Mouse (Mus musculus) heart, embryonic 12.5 days (tissue): ENCODE data around the gene Prkcg. TPM values are rescaled to one million over a fixed set of nuclear protein-coding genes. Genes with fewer than 3 reads are reported as not detected.

ENCODE experiments used
- ATAC-seq: fragments of 200-750 bp; cut with Nextera tagmentation; 2 replicates; pipeline ENCODE4 v1.8.0; 2017; ENCODE audit warnings: moderate TSS enrichment, moderate library complexity; ENCODE audit not compliant: insufficient number of reproducible peaks, low FRiP score
- H3K27ac ChIP-seq: fragments of 300-500 bp; sonication (generic); 2 replicates; pipeline ENCODE4 v1.5.1; 2016; ENCODE audit warnings: mild to moderate bottlenecking, moderate library complexity; ENCODE audit not compliant: poor library complexity, severe bottlenecking
- H3K27me3 ChIP-seq: fragments of 300-500 bp; sonication (generic); replicated peaks from 2 replicates; pipeline ENCODE4 v1.6.1; 2016; ENCODE audit warnings: mild to moderate bottlenecking, moderate library complexity
- H3K36me3 ChIP-seq: fragments of 300-500 bp; sonication (generic); 2 replicates; pipeline ENCODE4 v1.6.1; 2016; ENCODE audit warnings: mild to moderate bottlenecking, moderate library complexity
- H3K4me1 ChIP-seq: fragments of 300-500 bp; sonication (generic); replicated peaks from 2 replicates; pipeline ENCODE4 v1.6.1; 2016; ENCODE audit warnings: mild to moderate bottlenecking
- H3K4me2 ChIP-seq: fragments of 300-500 bp; sonication (generic); 2 replicates; pipeline ENCODE4 v1.6.1; 2016; ENCODE audit warnings: mild to moderate bottlenecking, moderate library complexity
- H3K4me3 ChIP-seq: fragments of 300-500 bp; sonication (generic); 2 replicates; pipeline ENCODE4 v1.5.1; 2016; ENCODE audit warnings: mild to moderate bottlenecking
- H3K9ac ChIP-seq: fragments of 300-500 bp; sonication (generic); 2 replicates; pipeline ENCODE4 v1.6.1; 2016; ENCODE audit warnings: mild to moderate bottlenecking, moderate library complexity
- H3K9me3 ChIP-seq: fragments of 300-500 bp; sonication (generic); replicated peaks from 2 replicates; pipeline ENCODE4 v1.6.1; 2016; ENCODE audit warnings: mild to moderate bottlenecking, moderate library complexity
- WGBS: fragments of 180-500 bp; shearing (Covaris S2); methylation state at CpG from one replicate; pipeline ENCODE4 v1.1.7; 2016; 5-methylcytosine and 5-hydroxymethylcytosine counted together
- polyA plus RNA-seq: library from polyadenylated mRNA; unstranded; fragments of >200 nt; fragmentation: Nextera tagmentation; extraction: Ambion mirVana; gene quantifications from 2 replicates; pipeline ENCODE4 v1.2.1, GENCODE M21; 2016

Gene Prkcg
- polyA plus RNA-seq, 1 experiment from 2014 or later = 0.19 TPM

GRCm38 (mm10) chr7:3301628-3302555 is 12.9 kb downstream of the Prkcg start:
- Histone ChIP-seq H3K4me1 (peaks cover 64% of the 10 kb centered on the region), H3K9ac (peak overlapping the region; percentile 68), H3K36me3 (peaks cover 30% of the 10 kb centered on the region), H3K27ac (peak overlapping the region; percentile 34; the same call in 1 of the 2 replicates), H3K27me3 (peaks cover 27% of the 10 kb centered on the region), H3K9me3 (no peaks in the 10 kb centered on the region), H3K4me2 (peak overlapping the region; percentile 74), H3K4me3 (peak overlapping the region; percentile 40)
- WGBS = 4% methylated on average over 33 of the region's 33 CpGs
- ATAC-seq = peak; percentile 35; the same call in 1 of the 2 replicates

- Histone ChIP-seq H3K36me3 (peaks cover 22% of the 10 kb centered on the region), H3K4me2 (peak overlapping the region; percentile 74), H3K9me3 (no peaks in the 10 kb centered on the region), H3K4me3 (peak overlapping the region; percentile 40), H3K9ac (peak overlapping the region; percentile 68), H3K27me3 (peaks cover 27% of the 10 kb centered on the region), H3K4me1 (peaks cover 56% of the 10 kb centered on the region), H3K27ac (peak overlapping the region; percentile 34; the same call in 1 of the 2 replicates)
- WGBS = 2% methylated on average over 16 of the region's 16 CpGs
- ATAC-seq = 0 out of 2 replicates have a peak, but pooled peaks have one; percentile 18
These were observed 13.7 kb downstream of the Prkcg start for GRCm38 (mm10) chr7:3302556-3303275.

- Histone ChIP-seq H3K4me1 (peaks cover 50% of the 10 kb centered on the region), H3K27ac (no peak overlapping the region), H3K9me3 (no peaks in the 10 kb centered on the region), H3K27me3 (peaks cover 27% of the 10 kb centered on the region), H3K4me2 (peak overlapping the region; percentile 74), H3K4me3 (peak overlapping the region; percentile 40), H3K36me3 (peaks cover 16% of the 10 kb centered on the region), H3K9ac (peak overlapping the region; percentile 42)
- under 1% methylated on average over 27 of the region's 29 CpGs for WGBS
- ATAC-seq = peak; percentile 59
These were observed 14.3 kb downstream of the Prkcg start for GRCm38 (mm10) chr7:3303276-3303781.

- peak overlapping the region; percentile 74 for H3K4me2 ChIP-seq
- 5% methylated on average over 12 of the region's 12 CpGs for WGBS
- H3K9me3 ChIP-seq = no peaks in the 10 kb centered on the region
- H3K4me1 ChIP-seq = peaks cover 46% of the 10 kb centered on the region
- H3K36me3 ChIP-seq = peaks cover 13% of the 10 kb centered on the region
- H3K9ac ChIP-seq = peak overlapping the region; percentile 42; the same call in 1 of the 2 replicates
- ATAC-seq = 0 out of 2 replicates have a peak, but pooled peaks have one; percentile 1
- peaks cover 29% of the 10 kb centered on the region for H3K27me3 ChIP-seq
- no peak overlapping the region for H3K27ac ChIP-seq
- H3K4me3 ChIP-seq = peak overlapping the region; percentile 40
These were observed 14.8 kb downstream of the Prkcg start for GRCm38 (mm10) chr7:3303789-3304188.

GRCm38 (mm10) chr7:3304298-3304697 is 15.3 kb downstream of the Prkcg start:
- Histone ChIP-seq H3K4me3 (no peak overlapping the region), H3K4me2 (no peak overlapping the region), H3K9ac (no peak overlapping the region), H3K27me3 (peaks cover 31% of the 10 kb centered on the region), H3K27ac (no peak overlapping the region), H3K36me3 (peaks cover 12% of the 10 kb centered on the region), H3K4me1 (peaks cover 42% of the 10 kb centered on the region), H3K9me3 (no peaks in the 10 kb centered on the region)
- WGBS = 6% methylated on average over 10 of the region's 10 CpGs
- no peak for ATAC-seq

GRCm38 (mm10) chr7:3306400-3306799 is 17.4 kb downstream of the Prkcg start:
- Histone ChIP-seq H3K4me1 (peaks cover 31% of the 10 kb centered on the region), H3K4me3 (no peak overlapping the region), H3K4me2 (no peak overlapping the region), H3K9me3 (peaks cover 5% of the 10 kb centered on the region), H3K27me3 (peaks cover 31% of the 10 kb centered on the region), H3K27ac (no peak overlapping the region), H3K36me3 (no peaks in the 10 kb centered on the region), H3K9ac (no peak overlapping the region)
- WGBS = 67% methylated on average over 3 of the region's 3 CpGs
- ATAC-seq = no peak

- Histone ChIP-seq H3K4me1 (peaks cover 11% of the 10 kb centered on the region), H3K4me3 (no peak overlapping the region), H3K36me3 (no peaks in the 10 kb centered on the region), H3K27ac (no peak overlapping the region), H3K9me3 (peaks cover 5% of the 10 kb centered on the region), H3K4me2 (no peak overlapping the region), H3K27me3 (peaks cover 31% of the 10 kb centered on the region), H3K9ac (no peak overlapping the region)
- ATAC-seq = no peak
- WGBS = 58% methylated on average over 4 of the region's 4 CpGs
These were observed 19.7 kb downstream of the Prkcg start for GRCm38 (mm10) chr7:3308646-3309045.

GRCm38 (mm10) chr7:3310233-3310632 is 21.3 kb downstream of the Prkcg start:
- H3K27me3 ChIP-seq = peaks cover 17% of the 10 kb centered on the region
- peaks cover 5% of the 10 kb centered on the region for H3K9me3 ChIP-seq
- no peak overlapping the region for H3K4me2 ChIP-seq
- no peak overlapping the region for H3K27ac ChIP-seq
- no peak overlapping the region for H3K4me3 ChIP-seq
- no peak for ATAC-seq
- no peaks in the 10 kb centered on the region for H3K36me3 ChIP-seq
- WGBS = 90% methylated on average over 7 of the region's 7 CpGs
- H3K9ac ChIP-seq = no peak overlapping the region
- H3K4me1 ChIP-seq = 0 out of 2 replicates have a peak, but pooled peaks cover 2% of the 10 kb centered on the region

GRCm38 (mm10) chr7:3313571-3313970 is 24.6 kb downstream of the Prkcg start:
- Histone ChIP-seq H3K27me3 (0 out of 2 replicates have a peak, but pooled peaks cover 8% of the 10 kb centered on the region), H3K4me3 (no peak overlapping the region), H3K36me3 (no peaks in the 10 kb centered on the region), H3K4me2 (no peak overlapping the region), H3K27ac (no peak overlapping the region), H3K9ac (no peak overlapping the region), H3K9me3 (peaks cover 5% of the 10 kb centered on the region), H3K4me1 (no peaks in the 10 kb centered on the region)
- ATAC-seq = no peak
- 73% methylated on average over 8 of the region's 8 CpGs for WGBS

GRCm38 (mm10) chr7:3314121-3314520 is 25.1 kb downstream of the Prkcg start:
- Histone ChIP-seq H3K27me3 (0 out of 2 replicates have a peak, but pooled peaks cover 4% of the 10 kb centered on the region), H3K4me3 (no peak overlapping the region), H3K27ac (no peak overlapping the region), H3K9ac (no peak overlapping the region), H3K4me1 (no peaks in the 10 kb centered on the region), H3K4me2 (no peak overlapping the region), H3K36me3 (no peaks in the 10 kb centered on the region), H3K9me3 (peaks cover 5% of the 10 kb centered on the region)
- WGBS = 55% methylated on average over 5 of the region's 5 CpGs
- ATAC-seq = no peak

GRCm38 (mm10) chr7:3317704-3318103 is 28.7 kb downstream of the Prkcg start:
- no peak overlapping the region for H3K4me3 ChIP-seq
- WGBS = 38% methylated on average over 4 of the region's 4 CpGs
- H3K27me3 ChIP-seq = 0 out of 2 replicates have a peak, but pooled peaks cover 4% of the 10 kb centered on the region
- H3K9ac ChIP-seq = no peak overlapping the region
- no peak for ATAC-seq
- H3K4me2 ChIP-seq = no peak overlapping the region
- H3K36me3 ChIP-seq = no peaks in the 10 kb centered on the region
- H3K27ac ChIP-seq = no peak overlapping the region
- no peaks in the 10 kb centered on the region for H3K4me1 ChIP-seq
- no peaks in the 10 kb centered on the region for H3K9me3 ChIP-seq
